Mouse (Mus musculus): ENCODE data around the gene Pgrmc1.

GRCm38 (mm10) chrX:36598390-36598810, 394 bp downstream of the Pgrmc1 start:
- TF ChIP-seq CTCF (IDR thresholded peaks at IDR 0.05; ENCODE audit: low read depth, low read length) = no peak
- TF ChIP-seq GATA1 (IDR thresholded peaks at IDR 0.05; ENCODE audit: borderline replicate concordance, low read length) = no peak
- TF ChIP-seq TAL1 (conservative IDR thresholded peaks at IDR 0.05; ENCODE audit: low read depth, low read length) = no peak
- TF ChIP-seq GATA2 (IDR thresholded peaks at IDR 0.05; ENCODE audit: borderline replicate concordance, low read depth, low read length) = no peak

Measured in G1E (cell line).